Mouse (Mus musculus) brain, embryonic 14.5 days (tissue): ENCODE results near the gene Shc4.

Experiments
- CTCF ChIP-seq: fragments of 200-500 bp; IDR thresholded peaks from 2 replicates; pipeline ENCODE4 v1.5.1; 2012; ENCODE audit warnings: inconsistent platforms, mild to moderate bottlenecking, moderate library complexity, borderline replicate concordance; ENCODE audit not compliant: insufficient read depth, insufficient read length; ENCODE audit errors: extremely low read depth
- POLR2A ChIP-seq: fragments of 200-500 bp; IDR thresholded peaks from 2 replicates; pipeline ENCODE4 v1.6.1; 2012; ENCODE audit warnings: mild to moderate bottlenecking, inconsistent platforms, borderline replicate concordance; ENCODE audit not compliant: poor library complexity, insufficient read depth, insufficient read length, severe bottlenecking; ENCODE audit errors: extremely low read depth

GRCm38 (mm10) chr2:125702851-125703250 is 21.1 kb downstream of the Shc4 start:
- no peak for TF ChIP-seq CTCF
- TF ChIP-seq POLR2A, result no peak
